Mouse (Mus musculus): ENCODE measurements around the gene Rras. TPM values are rescaled to one million over a fixed set of nuclear protein-coding genes. Genes with fewer than 3 reads are reported as not detected.

The Rras gene
- polyA plus RNA-seq (2012; rRNA removed): 83.5 and 105 TPM in 2 replicates

DNA sequence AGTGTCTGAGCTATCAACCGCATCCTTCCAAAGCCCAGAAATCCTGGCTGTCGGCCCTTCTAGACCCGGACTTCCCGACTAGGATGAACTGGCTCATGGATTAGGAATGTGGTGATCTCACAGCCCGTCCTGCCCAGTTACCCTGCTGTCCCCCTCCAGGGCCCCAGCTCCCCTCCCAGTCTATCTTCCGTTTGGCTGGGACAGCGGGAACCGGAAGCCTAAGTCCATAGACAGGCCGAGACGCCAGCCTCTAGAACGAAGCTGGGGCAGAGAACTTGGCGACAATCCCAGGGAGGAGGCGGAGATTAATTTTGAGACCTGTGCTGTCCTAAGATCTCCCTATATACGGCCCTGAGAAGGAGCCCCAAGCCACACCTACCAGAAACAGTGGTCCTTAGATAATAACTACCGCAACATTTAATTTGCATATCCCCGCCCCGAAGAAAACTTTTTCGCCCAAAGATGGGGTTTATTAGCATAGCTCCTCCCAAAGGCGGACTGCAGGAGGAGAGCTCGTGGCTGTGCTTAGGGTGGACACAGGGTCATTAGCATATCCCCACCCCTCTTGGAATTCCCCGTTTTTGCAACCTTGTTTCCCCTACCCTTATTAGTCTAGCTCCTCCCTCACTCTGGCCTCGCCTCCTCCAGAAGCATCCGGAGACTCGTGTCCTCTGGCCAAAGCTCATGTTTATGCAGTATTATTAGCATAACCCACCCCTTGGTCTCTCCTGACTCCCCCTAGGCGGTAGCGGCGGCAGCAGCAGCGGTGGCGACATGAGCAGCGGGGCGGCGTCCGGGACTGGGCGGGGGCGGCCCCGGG is at the start of gene Rras:
Rras (plus strand) TSS at position 720 of the 820 bp plus-strand sequence.

GRCm38 (mm10) chr7:44974383-44975116 is 43.2 kb upstream of the Rras start, which contains the start of gene Cpt1c:
Gene Cpt1c, minus strand, starts transcription at chr7:44974851.

GRCm38 (mm10) chr7:44986192-44986878 is 31.4 kb upstream of the Rras start, which contains the start of gene Prmt1:
Gene Prmt1, minus strand, starts transcription at chr7:44986568.

DNA sequence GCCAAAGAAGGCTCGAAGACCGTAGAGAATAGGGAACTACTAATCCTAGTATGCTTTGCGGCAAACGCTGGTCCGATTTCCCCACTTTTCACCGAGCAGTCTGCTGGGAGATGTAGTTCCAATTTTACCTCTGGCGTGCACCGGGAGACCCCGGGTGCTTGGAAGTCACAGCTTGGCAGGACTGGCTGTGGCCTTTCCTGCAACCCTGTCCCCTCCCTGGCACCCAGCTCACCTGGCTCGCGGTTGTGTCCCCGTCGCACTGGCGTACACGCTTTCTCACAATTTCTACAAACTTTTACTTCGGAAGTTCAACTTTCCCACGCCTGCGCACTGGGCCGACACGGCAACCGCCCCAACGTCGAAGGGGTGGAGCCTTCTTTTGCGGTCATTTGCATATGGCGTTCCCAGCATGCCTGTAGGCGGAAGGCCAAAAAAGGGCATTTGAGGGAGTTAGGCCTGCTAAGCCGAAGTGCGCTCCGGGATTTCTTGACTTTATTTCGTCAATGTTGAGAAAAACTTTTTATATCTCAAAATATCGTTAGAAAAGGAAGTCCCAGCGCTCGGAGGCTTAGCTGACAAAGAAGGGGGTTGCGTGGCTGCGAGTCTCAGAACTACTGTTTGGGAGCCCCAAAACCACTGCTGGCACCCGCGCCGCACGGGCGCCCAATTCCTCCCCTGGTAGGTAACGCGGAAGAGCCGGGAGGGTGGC is 20.4 kb upstream of the Rras start, which contains the start of gene Irf3:
Irf3 (plus strand) TSS at position 418 of the 709 bp plus-strand sequence.

GRCm38 (mm10) chr7:44998501-44998955 is 19.2 kb upstream of the Rras start, which contains the start of gene Bcl2l12:
Gene Bcl2l12, minus strand, starts transcription at chr7:44998712.

GRCm38 (mm10) chr7:45015957-45016612 is 1.7 kb upstream of the Rras start, which contains the start of gene Scaf1:
Gene Scaf1, minus strand, starts transcription at chr7:45016363.

DNA sequence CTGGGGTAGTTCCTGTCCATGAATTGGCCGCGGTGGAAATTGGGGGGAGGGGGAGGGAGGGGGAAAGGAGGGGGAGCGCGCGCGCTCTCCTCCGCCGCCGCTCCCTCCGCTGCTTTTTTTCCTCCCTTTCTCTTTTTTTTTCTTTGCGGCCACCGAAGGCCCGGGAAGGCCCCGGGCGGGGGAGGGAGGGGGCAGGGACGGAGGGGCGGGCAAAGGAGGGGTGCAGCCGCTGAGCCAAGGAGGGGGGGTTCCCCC is 35.0 kb downstream of the Rras start, which contains the start of gene Prr12:
Prr12 (minus strand) TSS at position 20 of the 255 bp plus-strand sequence.

DNA sequence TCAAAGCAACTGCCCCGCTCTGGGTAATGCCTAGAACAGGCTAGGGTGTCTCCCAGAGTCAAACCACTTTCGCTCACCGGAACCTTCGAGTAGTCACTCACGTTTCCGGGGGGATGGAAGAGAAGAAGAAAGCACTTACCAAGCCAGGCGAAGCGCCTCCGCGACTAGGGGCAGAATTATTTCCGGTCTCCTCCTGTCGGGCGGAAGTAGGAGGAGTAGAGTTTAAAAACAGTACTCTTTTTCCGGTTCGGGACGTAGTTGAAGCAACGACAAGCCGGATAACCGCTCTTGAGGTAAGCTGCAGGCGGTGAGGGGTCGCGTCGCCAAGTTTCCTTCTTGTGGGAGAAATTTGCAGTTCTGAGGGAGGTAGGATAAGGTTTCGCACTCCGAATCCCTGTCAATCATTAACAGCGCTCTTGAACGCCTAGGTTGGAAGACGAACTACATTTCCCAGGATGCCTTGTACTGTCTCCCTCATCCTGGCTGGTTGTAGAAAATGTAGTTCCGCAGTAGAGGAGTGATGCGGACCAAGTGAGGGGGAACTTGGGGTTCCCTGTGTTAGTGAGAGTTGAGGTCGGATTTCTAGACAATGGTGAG is 44.6 kb downstream of the Rras start, which contains the start of the genes Nosip and Prrg2:
Nosip (plus strand) TSS at position 191 of the 597 bp plus-strand sequence.
Prrg2 (minus strand) TSS at position 439 of the 597 bp plus-strand sequence.

Other genes starting within 250 kb of the Rras start
- 35.4 and 38.0 TPM in 2 replicates for gene Nup62, start 201.9 kb upstream of the Rras start, polyA plus RNA-seq (2012; rRNA removed)
- 1.5 and 4.5 TPM in 2 replicates for gene Il4i1, start 201.6 kb upstream of the Rras start, polyA plus RNA-seq (2012; rRNA removed)
- gene Atf5, start 201.3 kb upstream of the Rras start, polyA plus RNA-seq (2012; rRNA removed): 166 and 337 TPM in 2 replicates
- 92.9 and 317 TPM in 2 replicates for gene Akt1s1, start 169.0 kb upstream of the Rras start, polyA plus RNA-seq (2012; rRNA removed)
- gene Tbc1d17, start 168.9 kb upstream of the Rras start, polyA plus RNA-seq (2012; rRNA removed): 50.9 and 54.2 TPM in 2 replicates
- gene Pnkp, start 160.8 kb upstream of the Rras start, polyA plus RNA-seq (2012; rRNA removed): 25.5 and 34.7 TPM in 2 replicates
- 136 and 176 TPM in 2 replicates for gene Ptov1, start 148.2 kb upstream of the Rras start, polyA plus RNA-seq (2012; rRNA removed)
- 129 and 224 TPM in 2 replicates for gene Med25, start 125.2 kb upstream of the Rras start, polyA plus RNA-seq (2012; rRNA removed)
- gene Fuz, start 121.9 kb upstream of the Rras start, polyA plus RNA-seq (2012; rRNA removed): 47.7 and 54.0 TPM in 2 replicates
- 46.2 and 50.4 TPM in 2 replicates for gene Ap2a1, start 88.5 kb upstream of the Rras start, polyA plus RNA-seq (2012; rRNA removed)
- not detected in 2 replicates for gene Tsks, start 74.8 kb upstream of the Rras start, polyA plus RNA-seq (2012; rRNA removed)
- gene Cpt1c, start 43.1 kb upstream of the Rras start, polyA plus RNA-seq (2012; rRNA removed): 8.3 and 10.7 TPM in 2 replicates
- gene Prmt1, start 31.4 kb upstream of the Rras start, polyA plus RNA-seq (2012; rRNA removed): 35.4 and 37.3 TPM in 2 replicates
- 42.0 and 48.4 TPM in 2 replicates for gene Irf3, start 20.3 kb upstream of the Rras start, polyA plus RNA-seq (2012; rRNA removed)
- 15.0 and 16.7 TPM in 2 replicates for gene Bcl2l12, start 19.2 kb upstream of the Rras start, polyA plus RNA-seq (2012; rRNA removed)
- 39.9 and 41.0 TPM in 2 replicates for gene Scaf1, start 1.6 kb upstream of the Rras start, polyA plus RNA-seq (2012; rRNA removed)
- gene Prr12, start 34.9 kb downstream of the Rras start, polyA plus RNA-seq (2012; rRNA removed): 6.7 and 6.9 TPM in 2 replicates
- gene Nosip, start 44.5 kb downstream of the Rras start, polyA plus RNA-seq (2012; rRNA removed): 34.9 and 38.4 TPM in 2 replicates
- 87.1 and 134 TPM in 2 replicates for gene Prrg2, start 44.7 kb downstream of the Rras start, polyA plus RNA-seq (2012; rRNA removed)
- gene Rcn3, start 74.3 kb downstream of the Rras start, polyA plus RNA-seq (2012; rRNA removed): 91.6 and 110 TPM in 2 replicates
- gene Fcgrt, start 85.9 kb downstream of the Rras start, polyA plus RNA-seq (2012; rRNA removed): 25.6 and 32.7 TPM in 2 replicates
- gene Rps11, start 106.5 kb downstream of the Rras start, polyA plus RNA-seq (2012; rRNA removed): 64.2 and 69.2 TPM in 2 replicates
- gene Rpl13a, start 110.8 kb downstream of the Rras start, polyA plus RNA-seq (2012; rRNA removed): 383 and 516 TPM in 2 replicates
- gene Gm45713, start 118.3 kb downstream of the Rras start, polyA plus RNA-seq (2012; rRNA removed): 0.29 TPM in 1 of 2 replicates, not detected in the other
- gene Flt3l, start 118.5 kb downstream of the Rras start, polyA plus RNA-seq (2012; rRNA removed): 13.0 and 17.0 TPM in 2 replicates
- 20.8 and 21.0 TPM in 2 replicates for gene Pih1d1, start 136.3 kb downstream of the Rras start, polyA plus RNA-seq (2012; rRNA removed)
- gene Aldh16a1, start 136.6 kb downstream of the Rras start, polyA plus RNA-seq (2012; rRNA removed): 28.8 and 40.0 TPM in 2 replicates
- gene Slc17a7, start 146.0 kb downstream of the Rras start, polyA plus RNA-seq (2012; rRNA removed): 0.02 TPM in 1 of 2 replicates, not detected in the other
- gene Gfy, start 161.6 kb downstream of the Rras start, polyA plus RNA-seq (2012; rRNA removed): 0.05 TPM in 1 of 2 replicates, not detected in the other
- not detected in 2 replicates for gene Pth2, start 163.0 kb downstream of the Rras start, polyA plus RNA-seq (2012; rRNA removed)
- gene Ccdc155, start 186.9 kb downstream of the Rras start, polyA plus RNA-seq (2012; rRNA removed): 0.10 TPM in 1 of 2 replicates, not detected in the other
- 12.6 and 13.9 TPM in 2 replicates for gene Dkkl1, start 194.2 kb downstream of the Rras start, polyA plus RNA-seq (2012; rRNA removed)
- 10.2 and 10.8 TPM in 2 replicates for gene Tead2, start 197.8 kb downstream of the Rras start, polyA plus RNA-seq (2012; rRNA removed)
- 6.6 and 13.4 TPM in 2 replicates for gene Cd37, start 221.2 kb downstream of the Rras start, polyA plus RNA-seq (2012; rRNA removed)
- gene Slc6a16, start 223.1 kb downstream of the Rras start, polyA plus RNA-seq (2012; rRNA removed): 0.04 TPM in 1 of 2 replicates, not detected in the other